Mouse (Mus musculus) thymus, adult 2 months (tissue): ENCODE results near the gene Ppp1r18. TPM values are rescaled to one million over a fixed set of nuclear protein-coding genes. Genes with fewer than 3 reads are reported as not detected.

ENCODE experiments used
- DNase-seq: peaks from one replicate; pipeline ENCODE4 v3.0.0; 2021
- H3K27ac ChIP-seq: fragments of 200-500 bp; 2 replicates; pipeline ENCODE4 v1.5.1; 2012; ENCODE audit warnings: low read length, control low read depth; ENCODE audit not compliant: control insufficient read depth, insufficient read depth
- H3K27me3 ChIP-seq: fragments of 200-500 bp; 2 replicates; pipeline ENCODE4 v1.6.1; 2012; ENCODE audit warnings: mild to moderate bottlenecking, low read length, moderate library complexity, mixed read lengths; ENCODE audit not compliant: control insufficient read depth, insufficient read depth
- H3K36me3 ChIP-seq: fragments of 200-500 bp; 2 replicates; pipeline ENCODE4 v1.6.1; 2012; ENCODE audit warnings: mild to moderate bottlenecking, low read length, moderate library complexity; ENCODE audit not compliant: control insufficient read depth, insufficient read depth
- H3K4me1 ChIP-seq: fragments of 200-500 bp; replicated peaks from 2 replicates; pipeline ENCODE4 v1.6.1; 2012; ENCODE audit warnings: low read length; ENCODE audit not compliant: control insufficient read depth, insufficient read depth
- H3K4me3 ChIP-seq: fragments of 200-500 bp; 2 replicates; pipeline ENCODE4 v1.5.1; 2012; ENCODE audit warnings: mild to moderate bottlenecking, low read length, control low read depth, moderate library complexity; ENCODE audit not compliant: control insufficient read depth, insufficient read depth
- CTCF ChIP-seq: fragments of 200-500 bp; IDR thresholded peaks from 2 replicates; pipeline ENCODE4 v1.5.1; 2012; ENCODE audit warnings: mild to moderate bottlenecking, control low read depth, low read length, moderate library complexity, borderline replicate concordance; ENCODE audit not compliant: control insufficient read depth, poor library complexity, insufficient read depth; ENCODE audit errors: extremely low read depth
- POLR2A ChIP-seq: fragments of 200-500 bp; IDR thresholded peaks from 2 replicates; pipeline ENCODE4 v1.6.1; 2012; ENCODE audit warnings: mild to moderate bottlenecking, low read length, control low read depth, moderate library complexity; ENCODE audit not compliant: control insufficient read depth, poor library complexity, insufficient read depth; ENCODE audit errors: extremely low read depth
- WGBS: fragments of 180-500 bp; shearing (Covaris S2); methylation state at CpG from one replicate; pipeline ENCODE4 v1.1.7; 2018; 5-methylcytosine and 5-hydroxymethylcytosine counted together
- polyA plus RNA-seq: library from polyadenylated mRNA; depleted of rRNA; stranded (reverse); fragments of >200 nt; gene quantifications from 2 replicates; pipeline ENCODE4 v1.2.3, GENCODE M21; 2012

Gene Ppp1r18
- polyA plus RNA-seq, 1 experiment = 176 TPM

DNA sequence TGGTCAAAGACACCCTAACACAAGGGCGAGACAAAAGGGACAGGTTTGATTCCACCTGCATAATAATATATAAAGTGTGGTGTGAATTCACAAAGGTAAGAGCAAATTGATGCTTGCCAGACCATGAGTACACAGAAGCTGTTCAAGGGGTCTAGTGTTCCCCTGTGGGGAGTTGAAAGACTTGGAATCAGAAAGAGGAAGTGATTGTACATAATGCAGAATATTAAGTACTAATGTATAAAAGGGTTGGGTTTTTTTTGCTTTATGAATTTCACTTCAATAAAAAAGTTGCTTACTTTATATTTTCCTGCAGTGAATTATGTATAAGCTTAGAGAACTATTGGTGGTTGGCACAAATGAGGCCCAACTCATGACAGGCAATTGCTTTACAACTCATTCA lies 6.0 kb upstream of the Ppp1r18 start:
- 94% methylated on average over 1 of the region's 1 CpGs for WGBS

DNA sequence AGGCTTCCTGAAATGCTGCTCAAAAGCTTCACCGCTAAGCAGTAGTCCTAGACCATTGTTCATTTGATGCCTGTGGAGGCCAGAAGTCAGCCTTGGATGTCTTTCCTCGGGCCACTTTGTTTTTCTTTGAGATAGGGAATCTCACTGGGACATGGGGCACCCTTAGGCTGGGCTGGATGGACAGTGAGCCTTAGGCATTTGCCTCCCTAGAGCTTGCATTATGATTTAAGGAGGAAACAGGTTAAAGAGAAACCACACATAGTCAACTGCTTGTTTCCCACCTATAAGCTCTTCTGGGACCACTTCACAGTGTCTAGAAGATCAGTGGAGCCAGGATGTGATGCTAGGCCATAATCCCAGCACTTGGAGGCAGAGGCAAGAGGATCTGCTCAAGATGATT lies 5.6 kb upstream of the Ppp1r18 start:
- TF ChIP-seq POLR2A (no peak), CTCF (no peak)
- H3K27ac ChIP-seq = no peak overlapping the region
- no peak overlapping the region for H3K4me3 ChIP-seq
- H3K36me3 ChIP-seq = peaks cover 7% of the 10 kb centered on the region; the same call in 1 of the 2 replicates
- no peaks in the 10 kb centered on the region for H3K27me3 ChIP-seq
- H3K4me1 ChIP-seq = peaks cover 5% of the 10 kb centered on the region; the same call in 1 of the 2 replicates
- 78% methylated on average over 2 of the region's 2 CpGs for WGBS
- DNase-seq = no peak

More for the DNA sequence above, 6.0 kb upstream of the Ppp1r18 start:
- no peak overlapping the region for H3K4me3 ChIP-seq
- peaks cover 7% of the 10 kb centered on the region; the same call in 1 of the 2 replicates for H3K36me3 ChIP-seq
- DNase-seq = no peak
- no peak overlapping the region for H3K27ac ChIP-seq
- no peak for TF ChIP-seq CTCF
- H3K4me1 ChIP-seq = 0 out of 2 replicates have a peak, but pooled peaks cover 3% of the 10 kb centered on the region
- H3K27me3 ChIP-seq = no peaks in the 10 kb centered on the region

DNA sequence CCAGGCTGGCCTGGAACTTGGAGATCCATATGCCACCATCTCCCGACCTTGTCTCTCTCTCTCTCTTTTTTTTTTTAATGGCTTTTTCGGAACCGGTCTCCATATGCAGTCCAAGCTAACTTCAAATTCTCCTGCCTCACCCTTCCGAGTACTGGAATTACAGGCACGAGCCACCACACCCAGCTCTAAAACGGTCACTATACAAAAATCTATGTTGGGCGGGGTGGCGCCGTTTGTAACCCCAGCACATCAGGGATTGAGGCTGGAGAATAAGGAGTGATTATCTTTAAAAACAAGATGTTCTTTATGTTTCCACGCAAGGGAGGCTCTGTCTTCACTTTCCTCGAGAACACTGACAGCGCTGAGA lies 4.6 kb upstream of the Ppp1r18 start:
- Histone ChIP-seq H3K27me3 (no peaks in the 10 kb centered on the region), H3K4me1 (peaks cover 15% of the 10 kb centered on the region), H3K4me3 (peak overlapping the region; percentile 82), H3K36me3 (peaks cover 7% of the 10 kb centered on the region; the same call in 1 of the 2 replicates), H3K27ac (no peak overlapping the region)
- WGBS = 17% methylated on average over 12 of the region's 12 CpGs
- no peak for DNase-seq
- TF ChIP-seq CTCF (no peak), POLR2A (no peak)

DNA sequence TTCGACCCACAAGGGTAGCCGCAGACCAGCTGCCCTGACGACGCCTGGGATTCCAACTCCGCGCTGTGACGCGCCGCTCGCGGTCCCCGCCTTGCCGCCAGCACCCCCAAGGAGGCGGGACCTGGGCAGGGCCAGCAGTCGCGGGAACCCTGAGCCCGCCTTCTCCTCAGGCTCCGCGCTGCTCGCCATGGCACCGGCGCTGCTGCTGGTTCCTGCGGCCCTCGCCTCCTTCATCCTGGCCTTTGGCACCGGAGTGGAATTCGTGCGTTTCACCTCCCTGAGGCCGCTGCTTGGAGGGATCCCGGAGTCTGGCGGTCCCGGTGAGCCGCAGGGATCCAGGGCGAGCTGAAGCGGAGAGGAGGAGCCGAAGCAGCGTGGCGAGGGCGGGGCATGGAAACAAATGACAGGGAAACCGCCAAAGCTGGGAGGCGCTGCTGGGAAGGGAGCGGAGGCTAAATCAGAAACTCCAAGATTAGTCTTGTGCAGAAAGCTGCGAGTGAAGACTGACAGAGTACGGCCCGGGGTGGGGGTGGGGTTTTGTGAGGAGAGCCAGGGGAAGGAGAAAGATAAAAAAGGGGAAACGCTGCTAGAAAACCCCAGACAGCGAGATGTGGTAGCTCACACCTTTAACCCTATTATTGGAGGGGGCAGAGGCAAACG lies 4.1 kb upstream of the Ppp1r18 start, which contains the start of gene Nrm:
Nrm (plus strand) TSS at position 121 of the 660 bp plus-strand sequence.
- H3K36me3 ChIP-seq = peaks cover 7% of the 10 kb centered on the region; the same call in 1 of the 2 replicates
- under 1% methylated on average over 47 of the region's 47 CpGs for whole genome bisulfite sequencing
- peak; percentile 87 for DNase-seq
- H3K27me3 ChIP-seq = no peaks in the 10 kb centered on the region
- peak within 1 kb of the TSS; percentile 82 for H3K4me3 ChIP-seq
- peaks cover 15% of the 10 kb centered on the region for H3K4me1 ChIP-seq
- TF ChIP-seq CTCF (no peak), POLR2A (no peak; the same call in 1 of the 2 replicates)
- H3K27ac ChIP-seq = no peak within 1 kb of the TSS

DNA sequence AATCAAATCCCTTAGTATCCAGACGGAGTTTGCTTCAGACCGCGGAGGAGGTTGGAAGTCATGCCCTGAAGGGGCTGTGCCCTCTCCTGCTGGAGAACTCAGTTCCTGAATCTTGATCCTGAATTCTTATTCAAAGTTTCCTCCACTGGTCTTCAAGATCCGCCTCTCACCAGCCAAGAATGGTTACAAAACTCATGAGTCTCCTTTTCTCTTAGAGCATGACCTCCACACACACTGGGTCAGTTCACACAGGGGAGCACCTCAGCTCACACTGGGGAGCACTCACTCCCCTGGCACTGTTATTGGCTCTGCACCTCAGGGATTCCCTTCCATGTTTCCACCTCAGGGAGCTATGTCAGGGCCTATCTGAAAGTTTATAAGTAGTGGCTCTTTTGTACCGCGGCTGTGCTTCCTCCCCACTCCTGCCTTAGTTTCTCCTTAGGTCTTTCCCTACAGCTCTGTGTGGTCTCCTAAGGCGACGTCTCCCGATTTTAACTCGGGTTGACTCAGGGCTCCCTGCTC lies 500 bp upstream of the Ppp1r18 start:
- peaks cover 32% of the 10 kb centered on the region for H3K4me1 ChIP-seq
- H3K4me3 ChIP-seq = no peak overlapping the region
- 59% methylated on average over 10 of the region's 10 CpGs for WGBS

DNA sequence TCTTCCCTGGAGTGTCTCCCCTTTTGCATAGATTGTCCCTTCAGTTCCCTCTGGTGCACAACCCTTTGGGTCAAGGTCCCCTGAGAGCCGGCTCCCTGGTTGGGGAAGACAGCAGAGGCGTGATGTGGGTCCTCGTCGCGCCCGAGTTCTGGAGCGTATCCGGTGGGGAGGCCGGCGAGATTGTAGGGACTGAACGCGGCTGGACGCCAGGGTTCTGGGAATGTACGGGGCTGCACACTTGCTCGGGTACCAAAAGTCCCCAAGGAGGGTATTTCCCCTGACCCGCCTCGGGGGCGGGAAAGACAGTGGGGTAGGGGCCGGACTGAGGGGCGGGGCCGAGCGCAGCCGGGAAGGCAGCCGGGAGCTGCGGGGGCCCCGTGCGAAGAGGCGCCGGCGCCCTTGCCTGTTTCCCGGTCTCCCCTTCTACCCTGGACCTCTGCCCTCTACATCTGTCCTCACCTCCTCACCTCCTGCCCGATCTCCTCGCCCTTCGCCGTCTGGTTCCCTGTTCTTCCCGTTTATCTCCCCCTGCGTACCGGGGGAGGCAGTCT lies 963 bp downstream of the Ppp1r18 start:
- TF ChIP-seq POLR2A (no peak), CTCF (no peak)
- Histone ChIP-seq H3K4me1 (peaks cover 36% of the 10 kb centered on the region), H3K27ac (peak overlapping the region; percentile 55; the same call in 1 of the 2 replicates), H3K27me3 (no peaks in the 10 kb centered on the region), H3K4me3 (peak overlapping the region; percentile 96), H3K36me3 (no peaks in the 10 kb centered on the region)
- WGBS = under 1% methylated on average over 38 of the region's 38 CpGs
- peak; percentile 59 for DNase-seq

More for the DNA sequence above, 500 bp upstream of the Ppp1r18 start:
- no peaks in the 10 kb centered on the region for H3K36me3 ChIP-seq
- H3K27me3 ChIP-seq = no peaks in the 10 kb centered on the region
- TF ChIP-seq CTCF = no peak
- TF ChIP-seq POLR2A = no peak
- H3K27ac ChIP-seq = no peak overlapping the region
- DNase-seq = no peak
